Mouse (Mus musculus) thymus, postnatal 4 days (tissue): ENCODE data around the gene Mrpl4.
A peak's percentile ranks its signal among the peaks of the same experiment; 100 is the strongest.
"Not testable (repeated sequence)": the region's sequence is repeated elsewhere in the genome, so short reads cannot be mapped to it uniquely, and the experiment has no call there.

Experiments used
- DNase-seq: peaks from one replicate; pipeline ENCODE4 v3.0.0; 2021

Gene Mrpl4

DNA sequence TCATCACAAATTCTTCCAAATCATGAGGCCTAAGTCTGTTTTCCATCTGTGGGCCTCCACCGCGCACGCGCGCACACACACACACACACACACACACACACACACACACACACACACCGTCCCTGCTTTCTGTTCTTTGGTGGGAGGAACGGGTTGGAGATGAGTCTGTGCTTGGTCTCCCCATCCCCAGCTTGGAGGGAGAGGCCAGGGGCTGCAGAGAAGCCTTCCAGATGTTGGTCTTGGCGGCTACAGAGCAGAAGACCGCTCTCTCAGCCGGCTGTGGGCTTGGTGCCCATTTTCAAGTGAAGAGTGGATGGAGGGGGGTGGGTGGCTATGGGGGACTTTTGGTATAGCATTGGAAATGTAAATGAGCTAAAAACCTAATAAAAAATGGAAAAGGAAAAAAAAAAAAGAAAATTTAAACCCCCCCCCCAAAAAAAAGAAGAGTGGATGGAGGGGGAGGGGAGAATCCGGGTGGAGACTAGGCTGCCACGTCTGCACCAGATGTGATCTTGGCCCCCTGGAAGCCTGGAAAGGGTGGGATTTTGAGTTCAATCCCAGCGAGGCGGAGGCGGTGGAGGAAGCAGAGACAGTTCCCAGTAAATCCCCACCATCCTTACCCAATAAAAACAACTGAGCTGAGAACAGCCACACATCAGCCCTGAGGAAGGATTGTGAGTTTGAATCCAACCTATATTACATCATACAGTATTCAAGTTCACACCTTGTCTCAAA lies 15.4 kb upstream of the Mrpl4 start:
- no peak for DNase-seq

DNA sequence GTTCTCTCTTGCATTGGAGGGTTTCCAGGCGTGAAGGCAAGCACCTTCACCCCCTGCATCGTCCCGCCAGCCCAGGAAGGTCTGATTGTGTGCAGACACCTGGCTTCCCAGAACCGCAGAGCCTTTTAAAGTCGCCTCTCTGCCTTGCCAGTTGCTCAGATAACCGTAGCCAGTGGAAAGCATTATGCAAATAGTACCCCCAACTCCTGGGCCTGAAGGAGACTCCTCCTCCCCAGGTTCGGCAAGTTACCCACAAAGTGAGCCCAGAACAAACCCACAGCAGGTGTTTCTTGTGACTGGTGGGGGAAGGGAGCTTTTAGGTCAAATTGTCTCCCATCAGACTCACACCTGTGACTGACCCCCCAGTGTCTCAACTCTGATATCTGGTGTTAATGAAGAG lies 14.6 kb upstream of the Mrpl4 start:
- DNase-seq = peak; percentile 40

DNA sequence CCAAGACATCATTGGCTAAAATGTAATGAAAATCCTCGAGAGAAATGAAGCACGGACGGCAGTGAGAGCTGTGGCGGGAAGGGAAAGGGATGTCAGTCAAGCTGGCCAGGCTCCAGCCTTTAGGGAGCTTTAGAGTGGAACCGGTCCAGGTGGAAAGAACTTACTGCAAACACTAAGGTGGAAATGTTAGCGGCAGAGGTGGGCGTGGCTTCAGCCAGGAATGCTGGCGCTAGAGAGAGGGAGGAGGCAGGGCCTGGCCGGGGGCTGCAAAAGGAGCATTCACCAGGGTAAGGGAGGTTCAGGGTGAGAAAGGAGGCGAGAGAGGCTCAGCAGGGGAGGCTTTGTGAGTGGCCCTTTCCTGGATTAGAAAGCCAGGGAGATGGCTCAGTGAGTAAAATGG lies 11.7 kb upstream of the Mrpl4 start:
- peak; percentile 50 for DNase-seq

DNA sequence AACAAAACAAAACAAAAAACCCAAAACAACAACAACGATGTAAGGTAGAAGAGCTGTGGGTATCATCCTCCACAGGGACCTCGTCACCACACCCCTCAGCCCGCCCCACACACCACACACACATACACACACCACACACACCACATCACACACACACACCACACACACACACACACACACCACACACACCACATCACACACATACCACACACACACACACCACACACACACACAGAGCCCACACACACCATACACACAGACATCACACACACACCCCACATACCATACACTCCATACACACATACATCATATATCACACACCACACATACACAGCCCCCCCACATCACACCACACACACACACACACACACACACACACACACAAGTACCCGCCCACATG lies 11.0 kb upstream of the Mrpl4 start:
- no peak for DNase-seq

DNA sequence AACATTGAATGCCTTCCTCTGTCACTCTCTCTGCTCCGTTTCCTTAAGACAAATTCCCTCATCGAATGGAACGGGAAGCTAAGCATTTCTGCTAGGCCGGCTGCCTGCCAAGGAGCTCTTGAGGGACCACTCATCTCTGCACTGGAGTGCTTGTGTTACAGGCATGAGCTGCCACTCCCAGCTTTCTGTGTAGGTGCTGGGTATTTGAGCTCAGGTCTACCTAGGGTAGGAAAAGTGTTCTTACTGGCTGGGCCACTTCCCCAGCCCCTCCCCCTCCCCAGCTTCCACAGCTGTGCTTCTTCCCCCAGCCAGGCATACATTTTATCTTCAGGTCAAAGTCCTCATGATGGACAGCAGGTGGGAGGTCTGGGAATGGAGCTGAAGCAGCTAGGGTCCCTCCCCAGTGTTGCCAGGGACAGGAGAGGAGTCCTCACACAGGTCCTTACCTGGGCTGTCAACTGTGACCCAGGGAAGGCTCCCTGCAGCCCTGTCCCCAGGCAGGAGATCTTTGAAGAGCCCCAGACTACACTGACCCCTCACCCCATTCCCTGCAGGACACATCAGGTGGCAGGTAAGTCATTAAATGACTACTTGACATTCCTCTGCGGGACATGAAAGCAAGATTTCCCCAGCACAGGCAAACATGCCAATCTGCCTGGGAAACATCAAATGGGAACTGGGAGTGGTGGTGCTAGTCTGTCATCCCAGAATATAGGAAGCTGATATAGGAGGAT lies 9.2 kb upstream of the Mrpl4 start:
- DNase-seq = no peak

DNA sequence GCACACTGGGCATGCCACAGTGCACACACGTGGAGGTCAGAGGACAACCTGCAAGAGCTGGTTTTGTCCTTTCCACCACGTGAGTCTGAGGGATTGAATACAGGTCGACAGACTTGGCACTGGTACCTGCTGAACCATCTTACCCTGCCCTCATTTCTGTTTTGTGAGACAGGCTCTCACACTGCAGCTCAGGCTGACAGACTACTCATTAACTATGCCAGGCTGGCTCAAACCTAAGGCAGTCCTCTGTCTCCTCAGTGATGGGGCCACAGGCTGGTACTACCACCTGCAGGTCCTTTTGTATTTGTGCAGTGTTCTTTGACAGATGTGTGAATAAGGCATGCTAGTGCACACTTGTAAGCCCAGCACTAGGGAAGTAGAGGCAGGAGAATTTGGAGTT lies 7.5 kb upstream of the Mrpl4 start:
- no peak for DNase-seq

DNA sequence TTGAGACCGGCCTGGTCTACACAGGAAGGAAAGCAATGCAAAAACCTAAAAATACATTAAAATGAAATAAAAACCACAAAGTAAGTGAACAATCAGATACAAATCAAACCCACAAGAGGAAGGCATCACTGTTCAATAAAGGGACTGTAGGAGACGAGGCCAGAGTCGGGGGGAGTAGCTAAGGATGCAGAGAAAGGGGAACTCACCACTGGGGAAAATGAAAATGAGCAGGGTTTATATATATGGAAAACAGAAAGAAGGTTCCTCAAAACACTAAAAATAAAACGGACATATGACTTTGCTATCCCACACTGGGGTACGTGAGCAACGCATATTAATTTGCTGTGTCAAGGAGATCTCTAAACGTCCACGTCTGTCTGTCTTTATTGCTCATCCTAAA lies 5.5 kb upstream of the Mrpl4 start:
- no peak for DNase-seq

DNA sequence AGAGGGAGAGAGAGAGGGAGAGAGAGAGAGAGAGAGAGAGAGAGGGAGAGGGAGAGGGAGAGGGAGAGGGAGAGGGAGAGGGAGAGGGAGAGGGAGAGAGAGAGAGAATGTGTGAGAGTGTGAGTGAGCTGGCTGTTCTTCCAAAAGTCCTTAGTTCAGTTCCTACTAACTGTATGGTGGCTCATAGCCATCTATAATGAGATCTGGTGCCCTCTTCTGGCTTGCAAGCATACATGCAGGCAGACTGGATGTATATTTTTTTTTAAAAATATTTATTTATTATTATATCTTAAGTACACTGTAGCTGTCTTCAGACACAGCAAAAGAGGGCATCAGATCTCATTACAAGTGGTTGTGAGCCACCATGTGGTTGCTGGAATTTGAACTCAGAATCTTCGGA lies 4.2 kb upstream of the Mrpl4 start:
- DNase-seq = not testable (repeated sequence)

DNA sequence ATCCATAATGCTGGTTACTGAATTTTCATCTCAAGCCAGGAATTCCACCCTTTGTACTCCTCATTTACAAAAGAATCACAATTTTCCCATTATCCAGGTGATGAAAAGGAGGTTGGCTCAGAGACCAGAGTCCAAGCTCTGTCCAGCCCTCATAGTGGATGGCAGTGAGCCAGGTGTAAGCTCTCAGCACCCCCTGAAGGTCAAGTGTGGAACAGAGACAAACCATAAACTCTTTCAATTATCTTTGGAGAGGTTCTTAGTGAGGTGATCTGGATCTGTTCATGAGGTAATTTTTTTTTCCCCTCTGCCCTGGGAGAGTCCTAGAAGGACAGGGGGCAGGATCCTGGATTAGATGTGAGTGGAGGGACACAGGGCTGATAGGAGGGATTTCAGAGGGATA lies 1.7 kb upstream of the Mrpl4 start:
- DNase-seq = no peak

DNA sequence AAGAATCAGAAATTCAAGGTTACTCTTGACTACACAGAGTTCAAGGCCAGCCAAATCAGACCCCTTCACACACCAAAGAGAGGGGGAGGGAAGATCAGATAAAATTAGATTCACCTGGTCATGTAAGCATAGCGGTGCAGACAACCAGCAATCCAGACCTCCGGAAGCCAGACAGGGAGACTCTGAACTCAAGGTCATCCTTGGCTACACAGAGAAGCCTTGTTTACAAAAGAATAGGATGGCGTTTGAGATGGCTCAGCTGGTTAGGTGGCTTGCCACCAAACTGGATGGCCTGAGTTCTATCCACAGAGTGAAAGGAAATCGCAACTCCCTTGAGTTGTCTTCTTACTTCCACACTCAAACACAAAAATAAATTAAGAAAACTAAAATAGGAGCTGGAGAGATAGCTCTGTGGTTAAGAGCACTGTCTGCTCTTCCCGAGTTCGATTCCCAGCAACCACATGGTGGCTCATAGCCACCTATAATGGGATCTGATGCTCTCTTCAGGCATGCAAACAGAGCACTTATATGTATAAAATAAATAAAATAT lies 812 bp upstream of the Mrpl4 start:
- DNase-seq = no peak

DNA sequence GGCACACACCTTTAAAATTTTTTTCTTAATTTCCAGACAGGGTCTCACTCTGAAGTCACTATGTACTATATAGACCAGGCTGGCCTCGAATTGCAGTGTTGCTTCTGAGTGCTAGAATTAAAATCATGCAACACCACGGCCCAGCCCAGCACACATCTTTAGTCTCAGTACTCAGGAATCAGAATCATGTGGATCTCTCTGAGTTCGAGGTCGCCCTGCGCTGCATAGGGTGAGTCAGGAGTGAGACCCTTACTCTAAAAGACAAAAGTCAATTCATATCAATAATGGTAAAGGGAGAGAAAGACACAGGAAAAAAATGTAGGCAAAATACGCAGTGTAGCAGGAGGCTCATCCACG lies 290 bp upstream of the Mrpl4 start:
- DNase-seq = no peak

DNA sequence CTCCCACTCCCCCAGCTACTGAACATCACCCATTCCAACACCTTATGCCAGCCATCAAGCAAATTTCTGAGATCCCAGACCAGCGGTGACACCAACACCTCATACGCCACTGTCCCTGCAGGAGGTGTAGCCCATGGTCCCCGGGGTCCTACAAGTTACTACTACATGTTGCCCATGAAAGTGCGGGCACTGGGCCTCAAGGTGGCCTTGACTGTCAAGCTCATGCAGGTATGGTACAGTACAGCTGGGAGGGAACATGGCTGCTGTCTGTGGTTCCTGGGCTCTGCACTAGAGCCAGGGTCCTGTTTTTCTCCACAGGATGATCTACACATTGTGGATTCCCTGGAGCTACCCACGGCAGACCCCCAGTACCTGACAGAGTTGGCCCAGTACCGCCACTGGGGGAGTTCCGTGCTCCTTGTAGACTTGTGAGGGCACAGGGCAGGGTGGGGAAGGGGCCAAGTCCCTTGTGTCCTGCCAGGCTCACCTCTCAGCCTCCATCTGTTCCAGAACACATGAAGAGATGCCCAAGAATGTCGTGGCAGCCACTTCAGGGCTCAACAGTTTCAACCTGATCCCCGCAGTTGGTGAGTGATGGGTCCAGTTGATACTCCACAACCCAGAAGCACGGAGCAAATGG lies 4.9 kb downstream of the Mrpl4 start:
- no peak for DNase-seq

DNA sequence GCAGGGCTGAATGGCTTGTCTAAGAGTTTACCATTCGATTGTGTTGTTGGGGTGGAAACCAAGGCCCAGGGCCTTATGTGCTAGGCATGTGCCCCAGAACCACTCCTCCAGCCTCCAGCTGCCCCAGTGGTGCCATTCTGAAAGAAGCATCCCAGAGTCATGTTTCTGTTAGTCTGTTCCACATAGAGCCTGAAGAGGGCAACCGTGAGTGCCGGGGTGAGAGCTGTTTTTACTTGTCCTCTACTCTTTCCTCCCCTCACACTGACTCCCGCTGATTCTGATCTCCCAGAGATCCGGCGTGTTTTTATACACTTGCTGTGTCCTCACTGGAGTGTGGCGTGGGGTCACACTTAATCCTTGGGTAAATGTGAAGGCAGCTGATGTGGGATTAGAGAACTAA lies 5.5 kb downstream of the Mrpl4 start:
- no peak for DNase-seq

DNA sequence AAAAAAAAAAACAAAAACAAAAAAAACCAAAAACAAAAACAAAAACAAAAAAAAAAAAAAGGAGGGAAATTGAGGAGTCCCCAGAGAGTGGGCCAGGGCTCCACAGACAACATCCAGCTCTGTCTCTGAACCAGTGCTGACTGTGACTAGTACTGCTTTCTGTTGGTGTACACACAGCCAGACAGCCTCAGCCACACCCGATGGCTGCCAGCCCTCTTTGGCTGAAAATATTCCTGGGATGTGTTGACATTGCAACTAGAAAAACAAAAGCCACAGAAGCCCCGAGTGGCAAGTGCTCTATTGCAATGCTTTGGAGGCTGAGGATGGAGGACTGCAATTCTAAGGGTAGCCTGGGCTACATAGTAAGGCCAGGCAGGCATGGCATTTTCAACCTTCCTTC lies 7.8 kb downstream of the Mrpl4 start:
- no peak for DNase-seq

DNA sequence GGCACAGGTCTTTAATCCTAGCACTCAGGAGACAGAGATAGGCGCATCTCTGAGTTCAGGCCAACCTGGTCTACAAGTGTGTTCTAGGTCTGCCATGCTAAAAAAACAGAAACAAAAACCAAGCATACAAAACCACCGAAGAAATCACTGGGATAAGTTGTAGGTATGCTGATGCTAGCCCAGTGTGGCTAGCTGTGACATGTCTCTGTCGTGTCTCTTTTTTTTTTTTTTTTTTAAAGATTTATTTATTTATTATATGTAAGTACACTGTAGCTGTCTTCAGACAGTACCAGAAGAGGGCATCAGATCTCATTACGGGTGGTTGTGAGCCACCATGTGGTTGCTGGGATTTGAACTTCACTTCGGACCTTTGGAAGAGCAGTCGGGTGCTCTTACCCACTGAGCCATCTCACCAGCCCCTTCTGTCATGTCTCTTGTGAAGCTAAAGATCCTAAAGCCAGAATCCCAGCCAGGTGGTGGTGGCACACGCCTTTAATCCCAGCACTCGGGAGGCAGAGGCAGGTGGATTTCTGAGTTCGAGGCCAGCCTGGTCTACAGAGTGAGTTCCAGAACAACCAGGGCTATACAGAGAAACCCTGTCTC lies 8.5 kb downstream of the Mrpl4 start:
- DNase-seq = not testable (repeated sequence)

DNA sequence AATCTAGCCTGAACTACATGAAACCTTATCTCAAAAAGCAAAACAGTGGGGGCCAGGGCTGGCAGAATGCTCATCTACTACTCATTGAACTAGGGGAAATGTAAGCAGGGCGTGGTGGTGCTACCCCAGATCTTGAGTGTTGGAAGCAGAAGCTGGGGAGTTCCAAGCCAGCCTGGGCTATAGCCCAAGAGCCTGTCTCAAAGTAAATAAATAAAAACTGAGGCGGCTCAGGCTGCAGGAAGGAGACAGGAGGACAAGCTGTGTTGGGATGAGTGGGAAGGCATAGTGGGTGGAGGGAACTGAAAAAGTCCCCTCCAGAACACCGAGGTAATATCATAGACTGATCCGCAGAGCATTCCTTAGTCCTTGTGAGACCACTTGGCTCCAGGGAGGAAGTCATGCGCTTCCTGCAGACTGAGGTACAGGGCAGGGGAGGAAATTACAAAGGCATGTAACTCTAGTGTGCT lies 9.3 kb downstream of the Mrpl4 start:
- no peak for DNase-seq

DNA sequence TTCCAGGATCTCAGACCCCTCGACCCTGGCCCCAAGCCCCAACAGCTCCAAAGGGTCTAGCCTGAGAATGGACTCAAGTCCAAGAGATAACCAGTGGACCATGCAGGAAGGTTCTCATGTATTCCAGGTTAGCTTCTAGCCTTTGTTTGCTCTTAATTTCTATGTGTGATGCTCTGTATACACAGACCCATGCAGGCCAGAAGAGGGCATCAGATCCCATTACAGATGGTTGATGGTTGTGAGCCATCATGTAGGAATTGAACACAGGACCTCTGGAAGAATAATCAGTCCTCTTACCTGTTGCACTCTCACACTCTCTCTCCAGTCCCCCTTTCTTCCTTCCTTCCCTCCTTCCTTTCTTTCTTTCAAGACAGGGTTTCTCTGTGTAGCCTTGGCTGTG lies 9.8 kb downstream of the Mrpl4 start:
- no peak for DNase-seq

DNA sequence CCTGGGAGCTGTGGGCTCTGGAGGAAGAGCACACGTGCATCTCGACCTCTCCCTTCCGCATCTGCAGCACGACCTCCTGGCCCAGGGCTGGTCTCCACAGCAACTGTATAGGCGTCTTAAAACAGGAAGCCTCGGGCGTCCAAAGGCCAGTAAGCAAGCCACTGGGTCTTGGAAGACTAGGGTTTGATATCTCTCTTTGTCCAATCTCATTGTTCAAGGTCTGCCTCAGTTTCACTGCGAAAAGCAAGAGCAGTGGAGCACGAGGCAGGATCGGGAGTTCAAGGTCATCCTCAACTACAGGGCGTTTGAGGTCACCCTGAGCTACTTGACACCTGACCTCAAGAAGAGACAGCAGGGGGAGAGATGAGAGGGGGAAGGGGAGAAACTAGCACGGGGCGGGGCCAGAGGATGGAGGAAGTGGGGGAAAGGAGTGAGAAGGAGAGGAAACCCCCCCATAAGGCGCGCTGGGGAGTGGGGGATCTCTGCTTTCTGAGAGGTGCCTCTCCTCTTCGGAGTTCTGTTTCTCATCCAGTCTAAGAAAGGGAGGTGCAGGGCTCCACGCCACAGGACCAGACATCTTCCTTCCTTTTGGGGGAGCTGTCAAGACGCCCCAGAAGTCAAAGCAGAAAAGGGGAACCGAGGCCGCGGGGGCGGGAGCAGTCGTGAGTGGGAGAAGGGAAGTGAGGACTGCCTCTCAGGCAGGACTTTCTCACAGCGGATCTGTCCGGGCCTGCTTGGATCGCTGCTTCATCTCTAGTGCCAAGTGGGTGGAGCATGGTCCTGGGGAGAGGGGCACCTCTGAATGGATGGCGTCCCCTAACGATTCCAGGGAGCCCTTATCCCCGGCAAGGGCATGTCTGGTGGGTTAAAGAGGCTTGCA lies 12.4 kb downstream of the Mrpl4 start:
- peak; percentile 82 for DNase-seq

DNA sequence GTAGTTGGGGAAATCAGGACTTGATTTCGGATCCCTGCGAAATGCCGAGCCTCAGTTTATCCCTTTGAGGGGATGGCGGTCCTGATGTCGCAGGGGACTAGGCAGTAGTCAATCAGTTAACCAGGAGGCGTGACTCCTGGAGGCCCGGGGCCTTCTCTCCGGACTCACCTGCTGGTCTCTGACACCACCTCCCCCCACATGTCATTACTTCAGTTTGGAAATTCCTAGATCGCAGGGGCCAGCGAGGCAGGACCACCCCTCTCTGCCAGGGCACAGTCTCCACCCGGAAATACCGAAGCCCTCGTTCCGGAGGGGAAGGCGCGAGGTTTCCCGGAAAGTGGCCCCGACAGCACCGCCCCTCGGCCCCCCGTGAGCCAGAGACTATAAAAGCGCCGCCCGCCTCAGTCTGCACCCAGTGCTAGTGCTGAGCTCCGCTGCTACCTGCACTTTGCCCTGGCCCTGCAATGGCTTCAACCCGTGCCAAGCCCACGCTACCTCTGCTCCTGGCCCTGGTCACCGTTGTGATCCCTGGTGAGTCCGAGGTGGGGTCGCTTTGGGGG lies 13.1 kb downstream of the Mrpl4 start, which contains the start of gene Icam1:
Icam1 (plus strand) TSS at position 415 of the 560 bp plus-strand sequence.
- DNase-seq = peak; percentile 88

DNA sequence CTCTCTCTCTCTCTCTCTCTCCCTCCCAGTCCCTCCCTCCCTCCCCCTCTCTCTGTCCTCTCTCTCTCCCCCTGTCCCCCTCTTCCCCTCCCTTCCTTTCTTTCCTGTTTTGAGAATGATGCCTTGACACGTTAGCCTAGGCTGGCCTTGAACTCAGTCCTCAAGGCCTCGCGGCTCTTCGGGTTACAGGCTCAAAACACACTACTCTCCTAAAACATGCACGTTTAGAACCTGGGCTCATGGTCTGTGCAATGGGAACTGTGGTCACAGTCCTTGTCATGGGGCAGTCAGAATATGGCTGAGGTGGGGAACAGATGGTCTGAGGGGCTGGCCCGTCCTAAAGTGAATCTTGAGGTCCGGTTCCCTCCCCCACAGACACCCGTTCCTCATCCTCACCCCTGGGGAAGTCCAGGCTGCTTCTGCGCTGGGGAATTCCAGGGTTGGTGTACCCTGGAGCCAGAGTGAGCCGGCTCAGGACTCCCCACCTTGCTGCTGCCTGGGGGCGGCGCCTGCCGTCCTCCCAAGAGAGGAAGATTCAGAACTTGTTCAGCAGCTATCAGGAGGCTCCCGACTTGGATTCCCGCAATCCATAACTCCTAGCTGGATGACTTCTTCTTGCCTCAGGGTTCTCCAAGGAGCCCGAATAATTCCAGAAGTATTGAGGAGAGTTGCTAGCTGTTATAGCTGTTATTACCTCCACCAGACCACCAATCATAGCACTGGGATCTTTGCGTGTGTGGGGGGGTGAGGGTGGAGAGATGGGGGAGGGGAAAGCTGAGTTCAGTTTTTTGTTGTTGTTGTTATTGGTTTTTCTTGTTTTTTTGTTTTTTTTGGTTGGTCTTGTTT lies 14.0 kb downstream of the Mrpl4 start:
- peak; percentile 54 for DNase-seq

DNA sequence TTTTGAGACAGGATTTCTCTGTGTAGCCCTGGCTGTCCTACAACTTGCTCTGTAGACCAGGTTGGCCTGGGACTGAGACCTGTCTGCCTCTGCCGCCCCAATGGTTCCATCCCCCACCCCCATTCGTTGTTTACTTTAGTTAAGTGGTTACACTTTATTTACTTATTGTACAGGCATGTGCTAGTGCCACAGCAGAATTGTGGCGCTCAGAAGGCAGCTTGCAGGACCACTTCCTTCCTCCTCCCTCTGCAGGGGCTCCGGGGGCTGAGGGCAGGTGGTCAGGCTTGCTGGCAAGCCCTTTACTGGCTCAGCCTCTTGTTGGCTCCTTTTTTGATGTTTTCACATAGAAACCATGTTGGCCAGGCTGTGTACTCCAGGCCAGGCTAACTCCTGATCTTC lies 14.6 kb downstream of the Mrpl4 start:
- DNase-seq = peak; percentile 56
